Mouse (Mus musculus): ENCODE results near the gene Slc25a22. TPM values are rescaled to one million over a fixed set of nuclear protein-coding genes. Genes with fewer than 3 reads are reported as not detected.

Gene Slc25a22
- polyA plus RNA-seq, 1 experiment from 2014 or later, result 14.1 TPM

Other genes with a start within 250 kb of the Slc25a22 start
- 74.4 and 92.5 TPM in 2 replicates for gene Hras, start 243.9 kb downstream of the Slc25a22 start, polyA plus RNA-seq (2015; fragmentation: Nextera tagmentation; extraction: Ambion mirVana)
- 2.7 and 4.0 TPM in 2 replicates for gene Lrrc56, start 243.7 kb downstream of the Slc25a22 start, polyA plus RNA-seq (2015; fragmentation: Nextera tagmentation; extraction: Ambion mirVana)
- gene Lmntd2, start 223.8 kb downstream of the Slc25a22 start, polyA plus RNA-seq (2015; fragmentation: Nextera tagmentation; extraction: Ambion mirVana), result 0.23 and 0.58 TPM in 2 replicates
- 11.4 and 18.4 TPM in 2 replicates for gene Rassf7, start 222.0 kb downstream of the Slc25a22 start, polyA plus RNA-seq (2015; fragmentation: Nextera tagmentation; extraction: Ambion mirVana)
- gene Phrf1, start 209.1 kb downstream of the Slc25a22 start, polyA plus RNA-seq (2015; fragmentation: Nextera tagmentation; extraction: Ambion mirVana), result 36.7 and 44.9 TPM in 2 replicates
- gene Irf7, start 171.4 kb downstream of the Slc25a22 start, polyA plus RNA-seq (2015; fragmentation: Nextera tagmentation; extraction: Ambion mirVana), result 3.0 and 6.5 TPM in 2 replicates
- gene Cdhr5, start 161.1 kb downstream of the Slc25a22 start, polyA plus RNA-seq (2015; fragmentation: Nextera tagmentation; extraction: Ambion mirVana), result 0.05 TPM in 1 of 2 replicates, not detected in the other
- 1.5 and 1.6 TPM in 2 replicates for gene Sct, start 158.8 kb downstream of the Slc25a22 start, polyA plus RNA-seq (2015; fragmentation: Nextera tagmentation; extraction: Ambion mirVana)
- 0.18 and 0.22 TPM in 2 replicates for gene Drd4, start 145.9 kb downstream of the Slc25a22 start, polyA plus RNA-seq (2015; fragmentation: Nextera tagmentation; extraction: Ambion mirVana)
- 29.4 and 42.1 TPM in 2 replicates for gene Deaf1, start 110.2 kb downstream of the Slc25a22 start, polyA plus RNA-seq (2015; fragmentation: Nextera tagmentation; extraction: Ambion mirVana)
- gene Tmem80, start 110.2 kb downstream of the Slc25a22 start, polyA plus RNA-seq (2015; fragmentation: Nextera tagmentation; extraction: Ambion mirVana), result 29.3 and 35.6 TPM in 2 replicates
- 1.1 and 4.7 TPM in 2 replicates for gene Eps8l2, start 99.0 kb downstream of the Slc25a22 start, polyA plus RNA-seq (2015; fragmentation: Nextera tagmentation; extraction: Ambion mirVana)
- 225 and 246 TPM in 2 replicates for gene Taldo1, start 45.7 kb downstream of the Slc25a22 start, polyA plus RNA-seq (2015; fragmentation: Nextera tagmentation; extraction: Ambion mirVana)
- gene Gatd1, start 23.8 kb downstream of the Slc25a22 start, polyA plus RNA-seq (2015; fragmentation: Nextera tagmentation; extraction: Ambion mirVana), result 25.5 and 31.6 TPM in 2 replicates
- gene Cend1, start 8.4 kb downstream of the Slc25a22 start, polyA plus RNA-seq (2015; fragmentation: Nextera tagmentation; extraction: Ambion mirVana), result 4.5 and 5.2 TPM in 2 replicates
- 6.7 and 9.6 TPM in 2 replicates for gene Pidd1, start 6.1 kb upstream of the Slc25a22 start, polyA plus RNA-seq (2015; fragmentation: Nextera tagmentation; extraction: Ambion mirVana)
- gene Rplp2, start 9.5 kb upstream of the Slc25a22 start, polyA plus RNA-seq (2015; fragmentation: Nextera tagmentation; extraction: Ambion mirVana), result 703 and 884 TPM in 2 replicates
- gene Pnpla2, start 17.3 kb upstream of the Slc25a22 start, polyA plus RNA-seq (2015; fragmentation: Nextera tagmentation; extraction: Ambion mirVana), result 56.3 and 57.5 TPM in 2 replicates
- 24.9 and 26.2 TPM in 2 replicates for gene Cracr2b, start 23.2 kb upstream of the Slc25a22 start, polyA plus RNA-seq (2015; fragmentation: Nextera tagmentation; extraction: Ambion mirVana)
- 28.7 and 35.2 TPM in 2 replicates for gene Cd151, start 29.5 kb upstream of the Slc25a22 start, polyA plus RNA-seq (2015; fragmentation: Nextera tagmentation; extraction: Ambion mirVana)
- gene Polr2l, start 37.2 kb upstream of the Slc25a22 start, polyA plus RNA-seq (2015; fragmentation: Nextera tagmentation; extraction: Ambion mirVana), result 59.5 and 63.5 TPM in 2 replicates
- 48.9 and 62.8 TPM in 2 replicates for gene Tspan4, start 37.3 kb upstream of the Slc25a22 start, polyA plus RNA-seq (2015; fragmentation: Nextera tagmentation; extraction: Ambion mirVana)
- 27.2 and 38.7 TPM in 2 replicates for gene Chid1, start 102.0 kb upstream of the Slc25a22 start, polyA plus RNA-seq (2015; fragmentation: Nextera tagmentation; extraction: Ambion mirVana)
- 43.6 and 59.0 TPM in 2 replicates for gene Ap2a2, start 124.3 kb upstream of the Slc25a22 start, polyA plus RNA-seq (2015; fragmentation: Nextera tagmentation; extraction: Ambion mirVana)
- 0.08 and 0.22 TPM in 2 replicates for gene Muc6, start 217.4 kb upstream of the Slc25a22 start, polyA plus RNA-seq (2015; fragmentation: Nextera tagmentation; extraction: Ambion mirVana)